Mouse (Mus musculus) brain, adult 10 weeks (tissue): Measurements from ENCODE around the gene Fbxw10. TPM values are rescaled to one million over a fixed set of nuclear protein-coding genes. Genes with fewer than 3 reads are reported as not detected.

Source experiments
- polyA plus RNA-seq: library from polyadenylated mRNA; stranded (reverse); fragments of 350-450 nt; fragmentation: Illumina TruSeq; extraction: RNeasy Lipid Tissue Mini Kit (QIAGEN cat#74804); gene quantifications from one replicate; pipeline ENCODE4 v1.2.3, GENCODE M21; 2015; ENCODE audit warnings: low read depth, low replicate concordance

Gene Fbxw10
- polyA plus RNA-seq = 0.82 TPM

GRCm38 (mm10) chr11:62846961-62847654, at the start of gene Fbxw10:
Fbxw10 (plus strand) TSS chr11:62847069.

GRCm38 (mm10) chr11:62820059-62820541, 26.8 kb upstream of the Fbxw10 start, which contains the start of gene Trim16:
Trim16 (plus strand) TSS chr11:62820231.

GRCm38 (mm10) chr11:62879220-62880048, 32.6 kb downstream of the Fbxw10 start, which contains the start of gene Tvp23b:
Tvp23b (plus strand) TSS chr11:62879455.

Other genes with a start within 250 kb of the Fbxw10 start
- 18.1 TPM for gene Lrrc75a, start 198.5 kb upstream of the Fbxw10 start, polyA plus RNA-seq
- 29.5 TPM for gene Mmgt2, start 198.4 kb upstream of the Fbxw10 start, polyA plus RNA-seq
- gene Zfp287, start 115.2 kb upstream of the Fbxw10 start, polyA plus RNA-seq = 11.7 TPM
- not detected for gene Gm10428, start 94.0 kb upstream of the Fbxw10 start, polyA plus RNA-seq
- 22.7 TPM for gene Zfp286, start 57.6 kb upstream of the Fbxw10 start, polyA plus RNA-seq
- gene Trim16, start 26.8 kb upstream of the Fbxw10 start, polyA plus RNA-seq = 2.0 TPM
- gene Tvp23b, start 32.4 kb downstream of the Fbxw10 start, polyA plus RNA-seq = 45.8 TPM
- gene Cdrt4, start 104.1 kb downstream of the Fbxw10 start, polyA plus RNA-seq = not detected
- not detected for gene Tekt3, start 214.6 kb downstream of the Fbxw10 start, polyA plus RNA-seq